Mouse (Mus musculus) lung, embryonic 14.5 days (tissue): ENCODE data around the gene Cep68. TPM values are rescaled to one million over a fixed set of nuclear protein-coding genes. Genes with fewer than 3 reads are reported as not detected.

Experiments
- ATAC-seq: fragments of 200-750 bp; cut with Nextera tagmentation; 2 replicates; pipeline ENCODE4 v1.8.0; 2017; ENCODE audit warnings: mild to moderate bottlenecking, moderate TSS enrichment, moderate library complexity; ENCODE audit not compliant: insufficient read depth
- DNase-seq: peaks from one replicate; pipeline ENCODE4 v3.0.0-alpha.2; 2015
- H3K27ac ChIP-seq: fragments of 300-500 bp; sonication (generic); 2 replicates; pipeline ENCODE4 v1.5.1; 2014; ENCODE audit warnings: low read depth, mild to moderate bottlenecking, moderate library complexity
- H3K27me3 ChIP-seq: fragments of 300-500 bp; sonication (generic); 2 replicates; pipeline ENCODE4 v1.6.1; 2014; ENCODE audit warnings: low read length, control low read depth; ENCODE audit not compliant: insufficient read depth
- H3K36me3 ChIP-seq: fragments of 300-500 bp; sonication (generic); 2 replicates; pipeline ENCODE4 v1.6.1; 2014; ENCODE audit warnings: control low read depth; ENCODE audit not compliant: insufficient read depth
- H3K4me1 ChIP-seq: fragments of 300-500 bp; sonication (generic); 2 replicates; pipeline ENCODE4 v1.6.1; 2014; ENCODE audit warnings: antibody characterized with exemption, control low read depth; ENCODE audit not compliant: insufficient read depth
- H3K4me2 ChIP-seq: fragments of 300-500 bp; sonication (generic); 2 replicates; pipeline ENCODE4 v1.6.1; 2014; ENCODE audit warnings: mild to moderate bottlenecking
- H3K4me3 ChIP-seq: fragments of 300-500 bp; sonication (generic); 2 replicates; pipeline ENCODE4 v1.5.1; 2014; ENCODE audit warnings: low read depth, low read length
- H3K9ac ChIP-seq: fragments of 300-500 bp; sonication (generic); 2 replicates; pipeline ENCODE4 v1.6.1; 2014
- H3K9me3 ChIP-seq: fragments of 300-500 bp; sonication (generic); 2 replicates; pipeline ENCODE4 v1.6.1; 2016; ENCODE audit warnings: low read depth, low read length, control low read depth
- CTCF ChIP-seq: IDR thresholded peaks from 2 replicates; pipeline ENCODE4 v1.5.1; 2016; ENCODE audit warnings: antibody characterized with exemption, low read depth
- WGBS: fragments of 180-500 bp; shearing (Covaris S2); extraction: QIAGEN DNeasy Blood & Tissue Kit; methylation state at CpG from one replicate; pipeline ENCODE4 v1.1.7; 2014; 5-methylcytosine and 5-hydroxymethylcytosine counted together
- polyA plus RNA-seq: library from polyadenylated mRNA; unstranded; fragments of >200 nt; fragmentation: Nextera tagmentation; extraction: Ambion mirVana; gene quantifications from 2 replicates; pipeline ENCODE4 v1.2.1, GENCODE M21; 2014

The Cep68 gene
- polyA plus RNA-seq, 1 experiment from 2014 or later = 46.6 TPM

GRCm38 (mm10) chr11:20204870-20205446 lies 44.3 kb downstream of the Cep68 start:
- Histone ChIP-seq H3K4me3 (no peak overlapping the region), H3K36me3 (0 out of 2 replicates have a peak, but pooled peaks cover 5% of the 10 kb centered on the region), H3K4me1 (peaks cover 12% of the 10 kb centered on the region), H3K27me3 (no peaks in the 10 kb centered on the region), H3K27ac (no peak overlapping the region), H3K4me2 (no peak overlapping the region), H3K9me3 (no peaks in the 10 kb centered on the region), H3K9ac (no peak overlapping the region)
- ATAC-seq = no peak
- no peak for TF ChIP-seq CTCF
- WGBS = 52% methylated on average over 9 of the region's 9 CpGs
- no peak for DNase-seq

GRCm38 (mm10) chr11:20204321-20204720 lies 44.9 kb downstream of the Cep68 start:
- no peak for ATAC-seq
- H3K27me3 ChIP-seq = no peaks in the 10 kb centered on the region
- WGBS = 53% methylated on average over 2 of the region's 2 CpGs
- no peak overlapping the region for H3K4me3 ChIP-seq
- no peaks in the 10 kb centered on the region for H3K9me3 ChIP-seq
- H3K36me3 ChIP-seq = 0 out of 2 replicates have a peak, but pooled peaks cover 5% of the 10 kb centered on the region
- H3K4me1 ChIP-seq = peaks cover 12% of the 10 kb centered on the region
- TF ChIP-seq CTCF = no peak
- no peak overlapping the region for H3K27ac ChIP-seq
- no peak overlapping the region for H3K4me2 ChIP-seq
- no peak for DNase-seq
- H3K9ac ChIP-seq = no peak overlapping the region

GRCm38 (mm10) chr11:20202299-20203011 lies 46.8 kb downstream of the Cep68 start:
- H3K4me1 ChIP-seq = peaks cover 12% of the 10 kb centered on the region
- DNase-seq (peak; percentile 26), ATAC-seq (no peak)
- 37% methylated on average over 7 of the region's 7 CpGs for whole genome bisulfite sequencing
- H3K27me3 ChIP-seq = no peaks in the 10 kb centered on the region
- H3K4me2 ChIP-seq = peak overlapping the region; percentile 93
- H3K27ac ChIP-seq = no peak overlapping the region
- TF ChIP-seq CTCF = no peak
- H3K36me3 ChIP-seq = 0 out of 2 replicates have a peak, but pooled peaks cover 5% of the 10 kb centered on the region
- no peaks in the 10 kb centered on the region for H3K9me3 ChIP-seq
- H3K4me3 ChIP-seq = peak overlapping the region; percentile 98
- H3K9ac ChIP-seq = peak overlapping the region; percentile 99

- Histone ChIP-seq H3K9me3 (no peaks in the 10 kb centered on the region), H3K4me2 (peak overlapping the region; percentile 93), H3K9ac (peak overlapping the region; percentile 99), H3K27me3 (no peaks in the 10 kb centered on the region), H3K4me1 (peaks cover 12% of the 10 kb centered on the region), H3K27ac (peak overlapping the region; percentile 98), H3K36me3 (0 out of 2 replicates have a peak, but pooled peaks cover 5% of the 10 kb centered on the region), H3K4me3 (peak overlapping the region; percentile 98)
- ATAC-seq = peak; percentile 9
- TF ChIP-seq CTCF = no peak
- DNase-seq = peak; percentile 71
- under 1% methylated on average over 40 of the region's 40 CpGs for WGBS
Observed at GRCm38 (mm10) chr11:20201661-20202101, 47.5 kb downstream of the Cep68 start.

- peaks cover 12% of the 10 kb centered on the region for H3K4me1 ChIP-seq
- H3K27me3 ChIP-seq = no peaks in the 10 kb centered on the region
- peak within 1 kb of the TSS; percentile 99 for H3K9ac ChIP-seq
- under 1% methylated on average over 52 of the region's 54 CpGs for WGBS
- ATAC-seq (peak; percentile 100), DNase-seq (peak; percentile 100)
- peak within 1 kb of the TSS; percentile 98 for H3K4me3 ChIP-seq
- peak within 1 kb of the TSS; percentile 93 for H3K4me2 ChIP-seq
- TF ChIP-seq CTCF = peak; percentile 90
- peak within 1 kb of the TSS; percentile 98 for H3K27ac ChIP-seq
- no peaks in the 10 kb centered on the region for H3K9me3 ChIP-seq
- 0 out of 2 replicates have a peak, but pooled peaks cover 5% of the 10 kb centered on the region for H3K36me3 ChIP-seq
Observed at GRCm38 (mm10) chr11:20200713-20201575, 48.3 kb downstream of the Cep68 start, which contains the start of gene Rab1a. Gene Rab1a, plus strand, starts transcription at chr11:20201432.

GRCm38 (mm10) chr11:20193100-20193736 lies 56.0 kb downstream of the Cep68 start:
- WGBS = 80% methylated on average over 4 of the region's 4 CpGs
- H3K27ac ChIP-seq = no peak overlapping the region

More at GRCm38 (mm10) chr11:20193100-20193736, 56.0 kb downstream of the Cep68 start:
- Histone ChIP-seq H3K27me3 (no peaks in the 10 kb centered on the region), H3K9me3 (no peaks in the 10 kb centered on the region), H3K4me1 (no peaks in the 10 kb centered on the region), H3K4me3 (no peak overlapping the region), H3K9ac (no peak overlapping the region), H3K36me3 (no peaks in the 10 kb centered on the region), H3K4me2 (no peak overlapping the region)
- TF ChIP-seq CTCF = no peak
- ATAC-seq = no peak
- DNase-seq = no peak
